Mouse (Mus musculus): ENCODE measurements around the gene Dkk2. TPM values are rescaled to one million over a fixed set of nuclear protein-coding genes. Genes with fewer than 3 reads are reported as not detected.

Gene Dkk2
- polyA plus RNA-seq (2014; fragmentation: Illumina TruSeq; extraction: RNeasy Lipid Tissue Mini Kit (QIAGEN cat#74804); ENCODE audit: low read depth, low replicate concordance), result 9.3 TPM

DNA sequence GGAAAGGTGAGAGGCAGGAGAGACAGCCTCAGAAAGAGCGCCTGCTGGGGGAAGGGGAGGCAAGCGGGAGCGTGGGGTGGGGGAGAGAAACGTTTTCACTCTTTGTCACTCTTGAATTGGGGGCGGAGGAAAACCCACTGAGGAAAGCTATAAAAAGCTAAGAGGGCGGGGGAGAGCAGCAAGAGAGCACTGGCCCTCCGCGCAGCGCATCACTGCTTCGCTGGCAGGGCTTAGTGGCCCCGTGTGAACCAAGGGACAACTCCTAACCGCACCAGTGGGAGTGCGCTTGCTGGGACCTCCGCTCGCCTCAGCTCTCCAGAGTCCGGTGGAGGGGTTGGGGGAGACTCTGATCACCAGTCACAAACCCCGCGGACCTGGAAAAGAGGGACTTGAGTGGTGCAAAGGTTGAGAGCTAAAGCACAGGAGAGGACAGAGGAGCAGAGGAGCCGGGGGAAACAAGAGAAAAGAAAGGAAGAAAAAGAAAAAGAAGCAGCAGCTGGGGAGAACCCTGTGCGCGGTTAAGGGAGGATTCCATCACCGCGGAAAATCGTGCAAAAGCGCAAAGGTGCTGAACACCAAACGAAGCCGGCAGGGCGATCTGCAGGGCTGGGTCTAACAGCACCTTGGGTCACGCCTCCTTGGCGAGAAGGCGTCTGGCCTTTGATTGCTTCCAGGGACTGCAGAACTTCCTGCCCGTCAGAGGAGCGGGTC, at the start of gene Dkk2:
Gene Dkk2 (plus strand): TSS at position 181 of the 711 bp plus-strand sequence.

Measured in adrenal gland, adult 10 weeks (tissue).